Mouse (Mus musculus): Measurements from ENCODE around the gene Megf11. TPM values are rescaled to one million over a fixed set of nuclear protein-coding genes. Genes with fewer than 3 reads are reported as not detected.
A peak's percentile ranks its signal among the peaks of the same experiment; 100 is the strongest.

The Megf11 gene
- polyA plus RNA-seq, 1 experiment from 2014 or later: 0.27 TPM

DNA sequence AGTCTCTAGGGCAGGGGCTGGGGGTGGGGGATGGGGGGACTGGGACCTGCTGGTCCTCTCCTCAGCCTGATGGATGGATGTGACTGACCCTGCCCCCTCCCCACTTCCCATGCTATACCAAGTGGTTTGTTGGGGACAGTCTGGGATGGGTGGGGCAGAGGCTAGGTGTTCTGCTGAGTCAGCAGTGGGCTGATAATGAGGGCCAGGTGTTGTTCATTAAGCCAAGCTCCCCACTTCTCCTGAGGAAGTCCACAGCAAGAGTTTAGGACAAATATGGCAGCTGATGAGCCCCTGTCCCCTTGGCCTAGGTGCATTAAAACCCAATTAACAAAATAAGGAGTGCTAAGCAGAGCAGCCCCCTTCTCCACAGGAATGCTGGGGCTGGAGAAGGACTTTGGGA is 190.2 kb downstream of the Megf11 start:
- peaks cover 58% of the 10 kb centered on the region for H3K4me1 ChIP-seq
- H3K36me3 ChIP-seq: no peaks in the 10 kb centered on the region

GRCm38 (mm10) chr9:64576143-64576878 is 190.9 kb downstream of the Megf11 start:
- 73% methylated on average over 5 of the region's 5 CpGs for WGBS (ENCODE audit: insufficient replicate concordance)
- peak overlapping the region; percentile 19; the same call in 1 of the 2 replicates for H3K4me2 ChIP-seq

More for the DNA sequence above, 190.2 kb downstream of the Megf11 start:
- no peak for ATAC-seq
- Histone ChIP-seq H3K27me3 (replicated peaks) (no peaks in the 10 kb centered on the region), H3K4me3 (no peak overlapping the region), H3K9me3 (replicated peaks) (no peaks in the 10 kb centered on the region), H3K4me2 (no peak overlapping the region), H3K27ac (no peak overlapping the region), H3K9ac (no peak overlapping the region)

DNA sequence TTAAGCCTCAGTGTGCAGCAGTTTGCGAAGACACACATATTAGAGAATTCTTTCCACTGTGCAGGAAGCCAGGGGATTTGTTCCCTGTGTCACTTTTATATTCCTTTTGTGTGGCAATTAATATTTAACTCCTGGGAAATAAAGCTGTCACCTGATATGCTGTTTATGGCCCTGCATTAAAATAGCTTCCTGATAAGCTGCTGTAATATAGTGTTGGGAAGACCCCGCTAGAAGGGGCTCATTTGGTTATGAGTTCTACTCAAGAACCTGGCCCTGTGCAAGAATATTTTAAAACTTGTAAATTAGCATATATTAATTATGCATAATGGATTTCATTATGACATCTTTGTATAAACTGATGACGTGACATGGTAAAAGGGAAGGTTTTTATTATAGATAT is 191.7 kb downstream of the Megf11 start:
- Histone ChIP-seq H3K9me3 (replicated peaks) (no peaks in the 10 kb centered on the region), H3K27me3 (replicated peaks) (no peaks in the 10 kb centered on the region), H3K36me3 (no peaks in the 10 kb centered on the region), H3K4me3 (no peak overlapping the region), H3K4me1 (peaks cover 50% of the 10 kb centered on the region), H3K9ac (no peak overlapping the region), H3K4me2 (no peak overlapping the region), H3K27ac (no peak overlapping the region)
- 82% methylated on average over 3 of the region's 3 CpGs for WGBS (ENCODE audit: insufficient replicate concordance)
- ATAC-seq: no peak

More at GRCm38 (mm10) chr9:64576143-64576878, 190.9 kb downstream of the Megf11 start:
- Histone ChIP-seq H3K9me3 (replicated peaks) (no peaks in the 10 kb centered on the region), H3K4me1 (peaks cover 58% of the 10 kb centered on the region), H3K27ac (0 out of 2 replicates have a peak overlapping the region, but pooled peaks have one; percentile 21), H3K27me3 (replicated peaks) (no peaks in the 10 kb centered on the region), H3K36me3 (no peaks in the 10 kb centered on the region), H3K9ac (peak overlapping the region; percentile 29; the same call in 1 of the 2 replicates), H3K4me3 (no peak overlapping the region)
- peak; percentile 72 for ATAC-seq

DNA sequence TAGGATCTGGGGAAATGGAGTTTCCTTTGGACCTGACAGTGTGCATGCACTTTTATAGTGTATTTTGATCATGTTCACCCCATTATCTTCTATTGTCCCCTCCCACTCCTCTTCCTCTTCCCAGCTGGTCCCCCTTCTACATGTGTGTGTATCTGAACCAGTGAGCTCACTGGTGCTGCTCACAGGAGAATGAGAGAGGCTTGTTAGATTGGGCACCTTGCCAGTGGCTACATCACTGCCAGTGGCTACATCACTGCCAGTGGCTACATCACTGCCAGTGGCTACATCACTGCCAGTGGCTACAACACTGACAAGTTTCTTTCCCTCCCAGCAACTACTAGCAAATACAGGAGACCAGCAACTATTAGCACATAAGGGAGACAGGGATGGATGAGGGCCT is 192.6 kb downstream of the Megf11 start:
- H3K9ac ChIP-seq: no peak overlapping the region
- H3K9me3 ChIP-seq (replicated peaks): no peaks in the 10 kb centered on the region
- H3K36me3 ChIP-seq: no peaks in the 10 kb centered on the region
- H3K27me3 ChIP-seq (replicated peaks): no peaks in the 10 kb centered on the region
- H3K4me2 ChIP-seq: no peak overlapping the region
- 0 out of 2 replicates have a peak overlapping the region, but pooled peaks have one; percentile 51 for H3K27ac ChIP-seq
- no peak for ATAC-seq
- no peak overlapping the region for H3K4me3 ChIP-seq
- peaks cover 45% of the 10 kb centered on the region for H3K4me1 ChIP-seq

DNA sequence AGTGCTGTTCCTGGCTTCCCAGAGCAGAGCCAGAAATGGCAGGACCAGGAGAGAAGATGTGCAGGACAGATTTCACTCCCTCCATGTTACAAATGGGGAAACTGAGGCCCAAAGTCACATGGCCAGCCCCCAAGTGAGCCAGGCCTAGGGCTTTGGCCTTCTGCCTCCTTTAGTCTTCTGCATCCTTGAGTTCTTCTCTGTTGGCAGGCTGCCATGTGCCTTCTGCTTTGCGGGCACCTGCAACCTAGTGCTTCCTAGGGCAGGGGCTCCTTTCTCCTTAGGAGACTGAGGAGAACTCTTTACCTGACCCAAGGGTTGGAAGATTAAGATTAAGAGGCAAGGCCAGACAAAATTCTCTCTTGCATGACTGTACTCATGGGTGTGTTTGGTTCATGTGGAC is 193.9 kb downstream of the Megf11 start:
- 85% methylated on average over 1 of the region's 1 CpGs for WGBS (ENCODE audit: insufficient replicate concordance)
- H3K4me3 ChIP-seq: no peak overlapping the region

GRCm38 (mm10) chr9:64586292-64586691 is 200.9 kb downstream of the Megf11 start:
- peak overlapping the region; percentile 32; the same call in 1 of the 2 replicates for H3K27ac ChIP-seq
- ATAC-seq: no peak

More for the DNA sequence above, 193.9 kb downstream of the Megf11 start:
- no peak for ATAC-seq
- Histone ChIP-seq H3K4me1 (peaks cover 42% of the 10 kb centered on the region), H3K4me2 (no peak overlapping the region), H3K9ac (no peak overlapping the region), H3K27me3 (replicated peaks) (no peaks in the 10 kb centered on the region), H3K27ac (no peak overlapping the region), H3K36me3 (no peaks in the 10 kb centered on the region), H3K9me3 (replicated peaks) (no peaks in the 10 kb centered on the region)

GRCm38 (mm10) chr9:64587991-64588390 is 202.6 kb downstream of the Megf11 start:
- Histone ChIP-seq H3K27ac (peak overlapping the region; percentile 98), H3K9ac (no peak overlapping the region)
- 83% methylated on average over 7 of the region's 7 CpGs for WGBS (ENCODE audit: insufficient replicate concordance)

More at GRCm38 (mm10) chr9:64586292-64586691, 200.9 kb downstream of the Megf11 start:
- Histone ChIP-seq H3K36me3 (no peaks in the 10 kb centered on the region), H3K9ac (no peak overlapping the region), H3K4me2 (no peak overlapping the region), H3K9me3 (replicated peaks) (no peaks in the 10 kb centered on the region), H3K27me3 (replicated peaks) (no peaks in the 10 kb centered on the region), H3K4me1 (peaks cover 53% of the 10 kb centered on the region), H3K4me3 (no peak overlapping the region)
- 69% methylated on average over 5 of the region's 5 CpGs for WGBS (ENCODE audit: insufficient replicate concordance)

GRCm38 (mm10) chr9:64590634-64591041 is 205.2 kb downstream of the Megf11 start:
- Histone ChIP-seq H3K36me3 (no peaks in the 10 kb centered on the region), H3K4me1 (peaks cover 73% of the 10 kb centered on the region), H3K4me3 (peak overlapping the region; percentile 20; the same call in 1 of the 2 replicates), H3K27me3 (replicated peaks) (peaks cover 11% of the 10 kb centered on the region; the same call in 1 of the 2 replicates), H3K4me2 (peak overlapping the region; percentile 63), H3K9me3 (replicated peaks) (no peaks in the 10 kb centered on the region), H3K9ac (peak overlapping the region; percentile 62), H3K27ac (peak overlapping the region; percentile 98)
- peak; percentile 97 for ATAC-seq
- WGBS (ENCODE audit: insufficient replicate concordance): 1% methylated on average over 5 of the region's 5 CpGs

More at GRCm38 (mm10) chr9:64587991-64588390, 202.6 kb downstream of the Megf11 start:
- Histone ChIP-seq H3K27me3 (replicated peaks) (no peaks in the 10 kb centered on the region), H3K4me3 (no peak overlapping the region), H3K4me1 (peaks cover 70% of the 10 kb centered on the region), H3K9me3 (replicated peaks) (no peaks in the 10 kb centered on the region), H3K4me2 (no peak overlapping the region), H3K36me3 (no peaks in the 10 kb centered on the region)
- ATAC-seq: no peak

GRCm38 (mm10) chr9:64591436-64591835 is 206.0 kb downstream of the Megf11 start:
- peak overlapping the region; percentile 63; the same call in 1 of the 2 replicates for H3K4me2 ChIP-seq
- H3K4me1 ChIP-seq: peaks cover 69% of the 10 kb centered on the region
- H3K9me3 ChIP-seq (replicated peaks): no peaks in the 10 kb centered on the region
- WGBS (ENCODE audit: insufficient replicate concordance): 48% methylated on average over 1 of the region's 1 CpGs
- peak overlapping the region; percentile 62 for H3K9ac ChIP-seq
- no peaks in the 10 kb centered on the region for H3K36me3 ChIP-seq
- no peak overlapping the region for H3K4me3 ChIP-seq
- ATAC-seq: peak; percentile 71
- peak overlapping the region; percentile 98 for H3K27ac ChIP-seq
- peaks cover 11% of the 10 kb centered on the region; the same call in 1 of the 2 replicates for H3K27me3 ChIP-seq (replicated peaks)

DNA sequence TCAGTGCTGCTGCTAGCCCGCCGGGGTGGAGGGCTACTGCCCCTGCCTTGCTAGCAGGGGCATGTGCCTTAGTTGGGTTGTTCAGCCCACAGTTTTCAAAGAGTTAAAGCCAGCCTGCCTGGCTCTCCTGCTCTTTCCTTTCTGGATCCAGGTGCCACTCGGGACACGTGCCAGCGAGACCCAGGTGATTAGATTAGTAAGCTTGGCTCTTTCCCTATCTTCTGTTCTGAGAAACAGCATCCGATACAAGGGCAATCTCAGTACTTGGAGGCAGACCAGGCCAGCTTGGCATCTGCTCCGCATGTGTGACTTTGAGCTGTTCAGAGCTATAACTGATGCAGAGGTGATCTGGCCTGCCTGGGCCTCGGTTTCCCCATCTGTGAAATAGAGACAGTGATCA is 209.0 kb downstream of the Megf11 start:
- Histone ChIP-seq H3K4me3 (no peak overlapping the region), H3K4me2 (no peak overlapping the region), H3K4me1 (peaks cover 42% of the 10 kb centered on the region), H3K9me3 (replicated peaks) (0 out of 2 replicates have a peak, but pooled peaks cover 5% of the 10 kb centered on the region), H3K27me3 (replicated peaks) (peaks cover 15% of the 10 kb centered on the region; the same call in 1 of the 2 replicates), H3K9ac (no peak overlapping the region), H3K36me3 (no peaks in the 10 kb centered on the region), H3K27ac (no peak overlapping the region)
- WGBS (ENCODE audit: insufficient replicate concordance): 68% methylated on average over 8 of the region's 8 CpGs
- no peak for ATAC-seq

DNA sequence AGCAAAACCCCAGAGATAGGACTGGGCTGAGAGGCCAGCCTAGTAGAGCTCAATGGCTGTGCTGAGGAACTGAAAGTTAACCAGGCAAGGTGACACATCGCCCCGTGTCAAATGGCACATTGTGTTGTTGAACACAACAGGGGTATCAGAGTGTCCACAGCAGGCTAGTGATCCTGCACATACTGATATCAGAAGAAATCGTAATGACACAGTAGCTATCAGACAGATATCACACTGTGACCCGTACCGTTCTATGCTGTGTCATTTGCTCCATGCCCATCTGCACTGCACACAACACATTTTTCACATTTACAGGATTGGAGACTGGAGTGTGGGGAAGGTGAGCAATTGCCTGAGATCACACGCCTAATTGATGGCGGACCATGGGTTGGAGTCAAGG is 213.0 kb downstream of the Megf11 start:
- no peak overlapping the region for H3K27ac ChIP-seq
- no peak overlapping the region for H3K9ac ChIP-seq
- peaks cover 23% of the 10 kb centered on the region; the same call in 1 of the 2 replicates for H3K27me3 ChIP-seq (replicated peaks)
- H3K4me3 ChIP-seq: no peak overlapping the region
- 0 out of 2 replicates have a peak, but pooled peaks cover 5% of the 10 kb centered on the region for H3K9me3 ChIP-seq (replicated peaks)
- ATAC-seq: peak; percentile 52
- H3K36me3 ChIP-seq: no peaks in the 10 kb centered on the region
- H3K4me1 ChIP-seq: peaks cover 7% of the 10 kb centered on the region; the same call in 1 of the 2 replicates
- no peak overlapping the region for H3K4me2 ChIP-seq
- 66% methylated on average over 7 of the region's 7 CpGs for WGBS (ENCODE audit: insufficient replicate concordance)

GRCm38 (mm10) chr9:64600731-64601130 is 215.3 kb downstream of the Megf11 start:
- no peak overlapping the region for H3K27ac ChIP-seq
- whole genome bisulfite sequencing (ENCODE audit: insufficient replicate concordance): 17% methylated on average over 2 of the region's 2 CpGs
- ATAC-seq: no peak
- H3K36me3 ChIP-seq: no peaks in the 10 kb centered on the region
- no peak overlapping the region for H3K9ac ChIP-seq
- H3K4me2 ChIP-seq: no peak overlapping the region
- 0 out of 2 replicates have a peak, but pooled peaks cover 5% of the 10 kb centered on the region for H3K9me3 ChIP-seq (replicated peaks)
- peaks cover 4% of the 10 kb centered on the region; the same call in 1 of the 2 replicates for H3K4me1 ChIP-seq
- H3K4me3 ChIP-seq: no peak overlapping the region
- H3K27me3 ChIP-seq (replicated peaks): 0 out of 2 replicates have a peak, but pooled peaks cover 12% of the 10 kb centered on the region
